Mouse (Mus musculus): ENCODE measurements around the gene Ankrd55. TPM values are rescaled to one million over a fixed set of nuclear protein-coding genes. Genes with fewer than 3 reads are reported as not detected.

Ankrd55 gene
- polyA plus RNA-seq (2011; ENCODE audit: insufficient read length, low read depth, missing spikeins) = 0.74 and 1.9 TPM in 2 replicates

DNA sequence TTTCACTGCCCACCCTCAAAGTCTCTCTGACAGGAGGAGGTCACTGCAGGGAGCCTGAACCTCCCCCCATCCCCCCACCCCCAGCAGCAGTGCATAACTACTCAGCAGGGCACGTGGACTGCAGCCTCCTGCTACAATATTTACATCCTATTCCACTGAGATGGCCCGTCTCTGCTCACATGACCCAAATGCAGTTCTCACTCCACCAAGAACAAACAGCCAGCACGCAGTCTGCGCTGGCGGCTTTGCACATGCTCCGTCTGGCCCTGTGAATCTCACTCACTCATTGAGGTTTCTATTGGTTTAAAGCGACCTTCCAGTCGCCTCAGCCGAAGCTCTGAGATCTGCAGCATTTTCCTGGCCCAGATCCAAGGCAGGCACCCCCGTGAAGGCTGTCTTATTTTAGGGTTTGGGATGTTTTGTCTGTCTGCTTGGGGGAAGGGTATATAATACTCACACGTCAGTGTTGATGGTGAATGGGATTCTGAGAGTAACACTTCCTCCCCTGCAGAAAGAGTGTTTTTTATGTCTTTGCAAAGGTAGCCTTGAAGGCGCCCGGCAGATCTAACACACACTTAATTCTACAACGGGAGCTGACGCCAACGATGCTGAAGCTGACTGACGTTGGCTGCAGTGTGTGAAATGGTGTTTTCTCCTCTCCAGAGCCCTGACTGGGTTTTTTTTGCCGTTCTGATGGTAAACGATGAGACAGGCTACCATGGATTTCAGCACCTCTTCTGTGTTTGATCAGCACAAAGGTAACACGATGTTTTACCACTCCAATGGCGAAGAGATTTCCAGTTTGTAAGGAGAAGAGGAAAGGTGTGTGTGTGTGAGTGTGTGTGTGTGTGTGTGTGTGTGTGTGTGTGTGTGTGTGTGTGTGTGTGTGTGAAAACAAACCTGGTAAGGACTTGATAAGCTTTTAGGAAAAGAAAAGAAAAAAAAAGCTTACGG is at the start of gene Ankrd55:
Gene Ankrd55 (plus strand): TSS at position 227 of the 954 bp plus-strand sequence.
- Histone ChIP-seq H3K4me3 (ENCODE audit: insufficient read depth, low read length) (no peak within 1 kb of the TSS), H3K27ac (ENCODE audit: insufficient read depth, low read length) (no peak within 1 kb of the TSS)
- TF ChIP-seq POLR2A (IDR thresholded peaks at IDR 0.05; ENCODE audit: low read depth, low read length) (no peak), CTCF (IDR thresholded peaks at IDR 0.05; ENCODE audit: borderline replicate concordance, insufficient read depth, low read length) (no peak)

GRCm38 (mm10) chr13:112239239-112239638 is 49.0 kb upstream of the Ankrd55 start:
- H3K4me3 ChIP-seq (ENCODE audit: insufficient read depth, low read length) = no peak overlapping the region
- TF ChIP-seq POLR2A (IDR thresholded peaks at IDR 0.05; ENCODE audit: low read depth, low read length) (no peak), CTCF (IDR thresholded peaks at IDR 0.05; ENCODE audit: borderline replicate concordance, insufficient read depth, low read length) (no peak)
- no peaks in the 10 kb centered on the region for H3K4me1 ChIP-seq (ENCODE audit: control insufficient read depth, insufficient read depth, low read length)
- no peak overlapping the region for H3K27ac ChIP-seq (ENCODE audit: insufficient read depth, low read length)

More for the DNA sequence above, at the start of gene Ankrd55:
- H3K4me1 ChIP-seq (ENCODE audit: control insufficient read depth, insufficient read depth, low read length) = no peaks in the 10 kb centered on the region

GRCm38 (mm10) chr13:112241431-112241830 is 46.8 kb upstream of the Ankrd55 start:
- Histone ChIP-seq H3K4me3 (ENCODE audit: insufficient read depth, low read length) (no peak overlapping the region), H3K27ac (ENCODE audit: insufficient read depth, low read length) (no peak overlapping the region), H3K4me1 (ENCODE audit: control insufficient read depth, insufficient read depth, low read length) (no peaks in the 10 kb centered on the region)
- TF ChIP-seq POLR2A (IDR thresholded peaks at IDR 0.05; ENCODE audit: low read depth, low read length) = no peak
- TF ChIP-seq CTCF (IDR thresholded peaks at IDR 0.05; ENCODE audit: borderline replicate concordance, insufficient read depth, low read length) = no peak

- H3K4me1 ChIP-seq (ENCODE audit: control insufficient read depth, insufficient read depth, low read length) = no peaks in the 10 kb centered on the region
- no peak overlapping the region for H3K27ac ChIP-seq (ENCODE audit: insufficient read depth, low read length)
- TF ChIP-seq POLR2A (IDR thresholded peaks at IDR 0.05; ENCODE audit: low read depth, low read length) = no peak
- no peak for TF ChIP-seq CTCF (IDR thresholded peaks at IDR 0.05; ENCODE audit: borderline replicate concordance, insufficient read depth, low read length)
- H3K4me3 ChIP-seq (ENCODE audit: insufficient read depth, low read length) = no peak overlapping the region
Observed at GRCm38 (mm10) chr13:112245131-112245530, 43.1 kb upstream of the Ankrd55 start.

- no peak overlapping the region for H3K4me3 ChIP-seq (ENCODE audit: insufficient read depth, low read length)
- peak overlapping the region; percentile 35; the same call in 1 of the 2 replicates for H3K27ac ChIP-seq (ENCODE audit: insufficient read depth, low read length)
- peaks cover 6% of the 10 kb centered on the region; the same call in 1 of the 2 replicates for H3K4me1 ChIP-seq (ENCODE audit: control insufficient read depth, insufficient read depth, low read length)
- TF ChIP-seq CTCF (IDR thresholded peaks at IDR 0.05; ENCODE audit: borderline replicate concordance, insufficient read depth, low read length) = no peak
- no peak for TF ChIP-seq POLR2A (IDR thresholded peaks at IDR 0.05; ENCODE audit: low read depth, low read length)
Observed at GRCm38 (mm10) chr13:112251433-112251832, 36.8 kb upstream of the Ankrd55 start.

DNA sequence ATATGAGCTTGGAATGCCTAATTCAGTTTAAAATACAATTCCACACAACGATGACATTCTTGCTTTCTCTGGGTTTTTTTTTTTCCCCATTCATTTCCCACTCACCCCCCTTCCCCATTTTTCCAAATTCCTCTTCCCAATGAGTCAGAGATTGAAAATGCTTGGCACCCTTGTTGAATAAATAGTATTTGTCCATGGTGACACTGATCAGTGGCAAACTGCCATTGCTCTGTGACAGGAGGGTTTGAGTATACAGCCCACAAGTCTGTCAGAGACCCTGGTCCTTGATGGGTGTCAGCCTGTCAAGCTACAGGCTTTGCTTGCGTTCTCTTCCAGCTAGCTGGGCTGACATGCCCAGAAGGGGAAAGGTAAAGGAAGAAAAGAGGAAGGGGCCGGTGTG is 36.2 kb upstream of the Ankrd55 start:
- no peak for TF ChIP-seq CTCF (IDR thresholded peaks at IDR 0.05; ENCODE audit: borderline replicate concordance, insufficient read depth, low read length)
- TF ChIP-seq POLR2A (IDR thresholded peaks at IDR 0.05; ENCODE audit: low read depth, low read length) = no peak
- no peak overlapping the region for H3K4me3 ChIP-seq (ENCODE audit: insufficient read depth, low read length)
- H3K4me1 ChIP-seq (ENCODE audit: control insufficient read depth, insufficient read depth, low read length) = peaks cover 6% of the 10 kb centered on the region; the same call in 1 of the 2 replicates
- no peak overlapping the region for H3K27ac ChIP-seq (ENCODE audit: insufficient read depth, low read length)

DNA sequence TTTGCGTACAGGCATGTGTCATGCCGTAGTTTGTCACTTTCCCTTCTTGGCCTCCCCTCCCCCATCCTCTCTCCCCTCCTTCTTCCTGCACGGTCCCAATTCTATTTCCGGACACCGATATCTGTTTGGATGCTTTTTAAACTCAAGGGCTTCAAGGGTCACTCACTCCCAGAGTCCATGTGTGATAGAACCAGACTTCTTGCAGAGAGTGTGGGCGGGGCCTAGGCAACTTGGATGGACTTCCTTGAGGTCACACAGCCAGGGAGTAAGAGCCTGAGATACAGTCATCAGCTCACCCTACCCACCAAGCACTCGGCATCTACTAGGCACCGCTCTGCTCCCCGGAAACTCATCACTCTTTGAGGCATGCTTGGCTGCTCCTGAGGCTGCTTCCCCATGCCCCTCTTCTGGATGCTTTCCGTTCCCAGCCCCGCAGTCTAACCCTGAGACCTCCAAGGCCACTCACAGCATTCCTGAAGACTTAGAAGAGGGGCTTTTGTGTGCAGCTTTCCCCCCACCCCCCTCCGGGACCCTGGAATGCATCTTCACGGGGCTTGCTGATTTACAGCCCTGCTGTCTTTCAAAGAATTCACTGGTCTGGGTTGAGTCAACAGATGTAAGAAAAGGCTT is 35.1 kb upstream of the Ankrd55 start:
- H3K27ac ChIP-seq (ENCODE audit: insufficient read depth, low read length) = no peak overlapping the region
- TF ChIP-seq POLR2A (IDR thresholded peaks at IDR 0.05; ENCODE audit: low read depth, low read length) (no peak), CTCF (IDR thresholded peaks at IDR 0.05; ENCODE audit: borderline replicate concordance, insufficient read depth, low read length) (no peak)
- H3K4me1 ChIP-seq (ENCODE audit: control insufficient read depth, insufficient read depth, low read length) = peaks cover 6% of the 10 kb centered on the region; the same call in 1 of the 2 replicates
- H3K4me3 ChIP-seq (ENCODE audit: insufficient read depth, low read length) = no peak overlapping the region

DNA sequence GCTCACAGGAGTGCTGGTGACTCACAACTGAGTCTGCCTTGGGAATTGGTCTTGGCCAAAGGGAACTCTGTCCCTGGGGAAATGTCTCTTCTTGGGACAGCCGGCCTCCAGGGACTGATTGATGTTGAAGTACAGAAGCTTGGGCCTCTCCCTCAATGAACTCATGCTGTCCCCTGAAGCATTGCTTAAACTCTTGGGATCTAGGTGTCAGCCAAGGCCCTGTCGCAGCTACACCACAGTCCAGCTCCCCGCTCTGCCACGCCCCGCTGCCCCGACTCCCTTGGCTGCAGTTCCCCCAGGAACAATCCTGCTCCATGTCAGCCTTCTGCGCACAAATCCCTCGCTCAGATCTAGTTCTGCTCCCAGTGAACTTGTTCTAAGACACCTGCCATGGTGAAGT is 34.1 kb upstream of the Ankrd55 start:
- Histone ChIP-seq H3K4me1 (ENCODE audit: control insufficient read depth, insufficient read depth, low read length) (peaks cover 6% of the 10 kb centered on the region; the same call in 1 of the 2 replicates), H3K27ac (ENCODE audit: insufficient read depth, low read length) (no peak overlapping the region), H3K4me3 (ENCODE audit: insufficient read depth, low read length) (no peak overlapping the region)
- no peak for TF ChIP-seq CTCF (IDR thresholded peaks at IDR 0.05; ENCODE audit: borderline replicate concordance, insufficient read depth, low read length)
- no peak for TF ChIP-seq POLR2A (IDR thresholded peaks at IDR 0.05; ENCODE audit: low read depth, low read length)

DNA sequence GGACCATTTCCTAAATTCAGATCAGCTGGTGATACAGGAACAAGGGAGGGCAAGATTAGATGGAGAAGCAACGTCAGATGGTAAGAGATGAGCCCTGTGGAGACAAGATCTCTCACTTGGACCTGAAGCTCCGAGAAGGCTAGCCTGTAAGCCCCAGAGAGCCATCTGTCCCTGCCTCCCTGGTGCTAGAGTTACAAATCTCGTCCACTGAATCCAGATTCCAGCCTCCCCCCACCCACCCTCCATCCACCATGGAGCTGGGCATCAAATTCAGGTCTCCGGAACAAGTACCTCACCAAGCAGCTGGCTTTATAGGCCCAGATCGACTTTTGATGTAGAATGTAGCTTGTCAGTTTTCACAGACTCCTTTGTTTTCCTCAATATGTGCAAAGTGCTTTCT is 32.4 kb upstream of the Ankrd55 start:
- Histone ChIP-seq H3K4me3 (ENCODE audit: insufficient read depth, low read length) (no peak overlapping the region), H3K4me1 (ENCODE audit: control insufficient read depth, insufficient read depth, low read length) (peaks cover 6% of the 10 kb centered on the region; the same call in 1 of the 2 replicates), H3K27ac (ENCODE audit: insufficient read depth, low read length) (no peak overlapping the region)
- TF ChIP-seq CTCF (IDR thresholded peaks at IDR 0.05; ENCODE audit: borderline replicate concordance, insufficient read depth, low read length) (no peak), POLR2A (IDR thresholded peaks at IDR 0.05; ENCODE audit: low read depth, low read length) (no peak)

All from embryonic fibroblast, embryonic 13.5 days (primary cell).